Mouse (Mus musculus) brain, embryonic 14.5 days (tissue): ENCODE data around the gene Eprs.

Experiments
- CTCF ChIP-seq: fragments of 200-500 bp; IDR thresholded peaks from 2 replicates; pipeline ENCODE4 v1.5.1; 2012; ENCODE audit warnings: inconsistent platforms, mild to moderate bottlenecking, moderate library complexity, borderline replicate concordance; ENCODE audit not compliant: insufficient read depth, insufficient read length; ENCODE audit errors: extremely low read depth
- POLR2A ChIP-seq: fragments of 200-500 bp; IDR thresholded peaks from 2 replicates; pipeline ENCODE4 v1.6.1; 2012; ENCODE audit warnings: mild to moderate bottlenecking, inconsistent platforms, borderline replicate concordance; ENCODE audit not compliant: poor library complexity, insufficient read depth, insufficient read length, severe bottlenecking; ENCODE audit errors: extremely low read depth

GRCm38 (mm10) chr1:185454144-185454543 lies 91.3 kb downstream of the Eprs start:
- TF ChIP-seq POLR2A (no peak), CTCF (no peak)
